Mouse (Mus musculus): ENCODE data around the gene Rad9a. TPM values are rescaled to one million over a fixed set of nuclear protein-coding genes. Genes with fewer than 3 reads are reported as not detected.

Rad9a gene
- total and polyA plus RNA-seq, 3 experiments: 4.1 to 13.5 (median 4.4) TPM

DNA sequence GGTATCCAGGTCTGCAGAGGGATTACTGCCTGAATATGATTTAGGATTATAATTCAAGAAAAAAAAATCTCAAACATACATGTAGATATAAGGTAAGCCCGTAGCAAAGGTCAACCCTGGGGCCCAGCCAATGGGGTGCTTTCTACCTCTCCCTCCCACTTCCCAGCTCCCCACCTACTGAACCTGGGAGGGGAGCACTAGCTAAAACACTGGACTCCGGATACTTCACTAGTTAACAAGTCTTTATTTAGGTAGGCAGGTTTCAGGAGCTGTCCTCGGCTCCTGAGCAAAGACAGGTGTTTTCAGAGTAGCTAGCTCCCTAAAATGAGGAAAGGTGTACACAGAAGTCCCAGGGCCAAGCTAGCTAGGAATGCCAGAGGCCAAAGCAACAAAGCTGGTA, 37.4 kb downstream of the Rad9a start:
- H3K79me2 ChIP-seq (replicated peaks; ENCODE audit: control insufficient read depth, insufficient read depth, low read length): no peaks in the 10 kb centered on the region
- H3K9ac ChIP-seq (ENCODE audit: low read depth, low read length): no peak overlapping the region
- H3K36me3 ChIP-seq (ENCODE audit: control insufficient read depth, insufficient read depth, low read length): no peaks in the 10 kb centered on the region
- peaks cover 3% of the 10 kb centered on the region for H3K4me1 ChIP-seq (ENCODE audit: control insufficient read depth, insufficient read depth, low read length)
- no peak for DNase-seq
- WGBS: 81% methylated on average over 3 of the region's 3 CpGs
- no peak overlapping the region for H3K4me3 ChIP-seq
- TF ChIP-seq EP300 (IDR thresholded peaks at IDR 0.05; ENCODE audit: insufficient read depth, low read depth, low read length): no peak
- no peak for TF ChIP-seq POLR2A (IDR thresholded peaks at IDR 0.05; ENCODE audit: insufficient read depth, low read depth, low read length)
- TF ChIP-seq CTCF (IDR thresholded peaks at IDR 0.05): no peak
- no peaks in the 10 kb centered on the region for H3K27me3 ChIP-seq (ENCODE audit: control insufficient read depth, insufficient read depth, low read length)
- intact Hi-C loops (cut with DNase I): no loop called here
- H3K27ac ChIP-seq: no peak overlapping the region

GRCm38 (mm10) chr19:4163543-4163887, 37.9 kb downstream of the Rad9a start:
- 25% methylated on average over 4 of the region's 4 CpGs for WGBS
- intact Hi-C loops (cut with DNase I): loop anchor here (2.0 kb wide), 2 partner anchors 15 to 37 kb away; partner anchors contain the start of gene Coro1b
- H3K36me3 ChIP-seq (ENCODE audit: control insufficient read depth, insufficient read depth, low read length): no peaks in the 10 kb centered on the region
- H3K9ac ChIP-seq (ENCODE audit: low read depth, low read length): no peak overlapping the region
- no peak for TF ChIP-seq POLR2A (IDR thresholded peaks at IDR 0.05; ENCODE audit: insufficient read depth, low read depth, low read length)
- TF ChIP-seq CTCF (IDR thresholded peaks at IDR 0.05): no peak
- TF ChIP-seq EP300 (IDR thresholded peaks at IDR 0.05; ENCODE audit: insufficient read depth, low read depth, low read length): no peak
- no peaks in the 10 kb centered on the region for H3K79me2 ChIP-seq (replicated peaks; ENCODE audit: control insufficient read depth, insufficient read depth, low read length)
- H3K4me1 ChIP-seq (ENCODE audit: control insufficient read depth, insufficient read depth, low read length): peaks cover 3% of the 10 kb centered on the region
- H3K27ac ChIP-seq: peak overlapping the region; percentile 90
- H3K4me3 ChIP-seq: peak overlapping the region; percentile 76
- H3K27me3 ChIP-seq (ENCODE audit: control insufficient read depth, insufficient read depth, low read length): no peaks in the 10 kb centered on the region
- DNase-seq: no peak

DNA sequence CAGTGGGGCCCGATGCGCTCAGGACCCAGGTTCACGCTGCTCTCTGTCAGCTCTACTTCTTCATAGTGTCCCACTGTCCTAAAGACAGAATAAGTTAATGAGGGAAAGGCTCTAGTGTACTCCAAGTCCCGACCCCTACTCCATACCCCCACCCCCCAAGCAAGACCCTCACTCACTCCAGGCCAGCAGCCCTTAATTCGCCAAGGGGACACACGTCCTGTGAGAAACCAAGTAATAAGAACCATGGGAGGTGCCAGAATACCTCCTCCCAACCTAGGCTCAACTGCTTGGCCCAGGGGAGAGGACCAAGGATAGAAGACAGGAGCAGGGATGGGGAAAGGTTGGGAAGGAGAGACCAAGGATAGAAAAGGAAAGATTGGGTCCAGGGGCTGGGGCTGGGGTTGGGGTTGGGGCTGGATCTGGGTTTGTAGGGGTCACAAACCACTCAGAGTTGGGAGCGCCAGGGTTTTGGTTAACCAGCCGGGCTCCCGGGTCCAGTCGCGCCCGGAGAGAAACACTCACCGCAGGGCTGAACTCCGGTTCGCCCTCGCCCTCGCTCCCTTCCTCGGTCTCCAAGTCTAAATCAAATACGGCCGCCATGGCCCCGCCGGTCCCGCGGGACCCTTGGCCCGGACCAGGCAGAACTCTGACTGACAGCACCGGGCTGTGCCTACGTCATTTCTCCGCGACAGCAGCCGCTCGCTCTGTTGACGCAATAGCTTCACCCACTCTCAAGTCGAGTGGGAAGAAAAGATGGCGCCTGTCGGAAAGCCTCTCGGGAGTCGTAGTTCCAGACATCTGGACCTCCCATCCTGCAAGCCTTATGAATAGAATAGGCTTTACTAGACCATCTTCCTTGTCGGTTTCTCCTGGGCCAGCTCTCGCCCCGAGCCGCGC, 38.6 kb downstream of the Rad9a start, which contains the start of gene Rps6kb2:
TSS of gene Rps6kb2 (minus strand) at position 709 of the 897 bp plus-strand sequence.
- Histone ChIP-seq H3K27me3 (ENCODE audit: control insufficient read depth, insufficient read depth, low read length) (no peaks in the 10 kb centered on the region), H3K4me3 (peak within 1 kb of the TSS; percentile 76), H3K36me3 (ENCODE audit: control insufficient read depth, insufficient read depth, low read length) (no peaks in the 10 kb centered on the region), H3K27ac (peak within 1 kb of the TSS; percentile 90), H3K79me2 (replicated peaks; ENCODE audit: control insufficient read depth, insufficient read depth, low read length) (no peaks in the 10 kb centered on the region), H3K4me1 (ENCODE audit: control insufficient read depth, insufficient read depth, low read length) (peaks cover 3% of the 10 kb centered on the region), H3K9ac (ENCODE audit: low read depth, low read length) (peak within 1 kb of the TSS; percentile 63)
- TF ChIP-seq EP300 (IDR thresholded peaks at IDR 0.05; ENCODE audit: insufficient read depth, low read depth, low read length) (peak; percentile 88; the same call in 1 of the 2 replicates), POLR2A (IDR thresholded peaks at IDR 0.05; ENCODE audit: insufficient read depth, low read depth, low read length) (peak; percentile 83), CTCF (IDR thresholded peaks at IDR 0.05) (no peak)
- 6% methylated on average over 42 of the region's 42 CpGs for WGBS
- DNase-seq: peak; percentile 96 to 97
- intact Hi-C loops (cut with DNase I): loop anchor here (2.0 kb wide), 2 partner anchors 14 to 36 kb away; partner anchors contain the start of gene Coro1b

GRCm38 (mm10) chr19:4159049-4159448, 42.4 kb downstream of the Rad9a start:
- peaks cover 4% of the 10 kb centered on the region; the same call in 1 of the 2 replicates for H3K4me1 ChIP-seq (ENCODE audit: control insufficient read depth, insufficient read depth, low read length)
- 94% methylated on average over 8 of the region's 8 CpGs for WGBS
- H3K36me3 ChIP-seq (ENCODE audit: control insufficient read depth, insufficient read depth, low read length): no peaks in the 10 kb centered on the region
- no peak for DNase-seq
- no peaks in the 10 kb centered on the region for H3K27me3 ChIP-seq (ENCODE audit: control insufficient read depth, insufficient read depth, low read length)
- H3K4me3 ChIP-seq: no peak overlapping the region
- intact Hi-C loops (cut with DNase I): no loop called here
- H3K9ac ChIP-seq (ENCODE audit: low read depth, low read length): no peak overlapping the region
- no peak for TF ChIP-seq CTCF (IDR thresholded peaks at IDR 0.05)
- TF ChIP-seq EP300 (IDR thresholded peaks at IDR 0.05; ENCODE audit: insufficient read depth, low read depth, low read length): no peak
- no peak for TF ChIP-seq POLR2A (IDR thresholded peaks at IDR 0.05; ENCODE audit: insufficient read depth, low read depth, low read length)
- no peaks in the 10 kb centered on the region for H3K79me2 ChIP-seq (replicated peaks; ENCODE audit: control insufficient read depth, insufficient read depth, low read length)
- no peak overlapping the region for H3K27ac ChIP-seq

- DNase-seq: no peak
- no peaks in the 10 kb centered on the region for H3K27me3 ChIP-seq (ENCODE audit: control insufficient read depth, insufficient read depth, low read length)
- TF ChIP-seq EP300 (IDR thresholded peaks at IDR 0.05; ENCODE audit: insufficient read depth, low read depth, low read length) (no peak), CTCF (IDR thresholded peaks at IDR 0.05) (no peak), POLR2A (IDR thresholded peaks at IDR 0.05; ENCODE audit: insufficient read depth, low read depth, low read length) (no peak)
- WGBS: 85% methylated on average over 12 of the region's 12 CpGs
- no peak overlapping the region for H3K9ac ChIP-seq (ENCODE audit: low read depth, low read length)
- H3K36me3 ChIP-seq (ENCODE audit: control insufficient read depth, insufficient read depth, low read length): no peaks in the 10 kb centered on the region
- no peak overlapping the region for H3K27ac ChIP-seq
- intact Hi-C loops (cut with DNase I): no loop called here
- no peak overlapping the region for H3K4me3 ChIP-seq
- H3K4me1 ChIP-seq (ENCODE audit: control insufficient read depth, insufficient read depth, low read length): peaks cover 3% of the 10 kb centered on the region; the same call in 1 of the 2 replicates
- no peaks in the 10 kb centered on the region for H3K79me2 ChIP-seq (replicated peaks; ENCODE audit: control insufficient read depth, insufficient read depth, low read length)
Measured at GRCm38 (mm10) chr19:4156771-4157170, 44.7 kb downstream of the Rad9a start.

DNA sequence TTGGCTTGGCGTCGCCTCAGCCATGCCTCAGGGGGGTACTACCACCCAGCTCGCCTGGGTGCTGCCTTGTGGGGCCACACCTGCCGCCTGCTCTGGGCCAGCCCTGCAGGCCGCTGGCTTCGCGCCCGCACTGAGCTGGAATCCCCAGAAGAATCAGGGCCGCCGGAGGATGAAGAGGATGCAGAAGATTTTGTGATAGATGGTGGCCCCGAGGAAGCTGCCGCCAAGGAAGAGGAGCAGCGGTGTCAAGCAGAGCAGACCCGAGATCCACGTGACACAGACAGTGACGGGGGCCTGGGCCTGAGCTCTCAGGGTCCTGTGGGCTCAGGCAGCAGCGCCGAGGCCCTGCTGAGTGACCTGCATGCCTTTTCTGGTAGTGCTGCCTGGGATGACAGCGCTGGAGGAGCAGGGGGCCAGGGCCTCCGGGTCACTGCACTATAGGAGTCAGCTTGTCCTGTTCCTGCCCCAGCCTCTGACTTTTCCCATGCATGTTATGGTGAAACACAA, 45.3 kb downstream of the Rad9a start:
- Histone ChIP-seq H3K4me1 (ENCODE audit: control insufficient read depth, insufficient read depth, low read length) (peaks cover 3% of the 10 kb centered on the region), H3K79me2 (replicated peaks; ENCODE audit: control insufficient read depth, insufficient read depth, low read length) (no peaks in the 10 kb centered on the region), H3K36me3 (ENCODE audit: control insufficient read depth, insufficient read depth, low read length) (no peaks in the 10 kb centered on the region), H3K9ac (ENCODE audit: low read depth, low read length) (no peak overlapping the region), H3K27ac (no peak overlapping the region), H3K27me3 (ENCODE audit: control insufficient read depth, insufficient read depth, low read length) (no peaks in the 10 kb centered on the region), H3K4me3 (no peak overlapping the region)
- 76% methylated on average over 20 of the region's 20 CpGs for WGBS
- TF ChIP-seq CTCF (IDR thresholded peaks at IDR 0.05) (no peak), EP300 (IDR thresholded peaks at IDR 0.05; ENCODE audit: insufficient read depth, low read depth, low read length) (no peak), POLR2A (IDR thresholded peaks at IDR 0.05; ENCODE audit: insufficient read depth, low read depth, low read length) (no peak)
- no peak for DNase-seq
- intact Hi-C loops (cut with DNase I): no loop called here

All from heart, adult 2 months (tissue).